Mouse (Mus musculus): ENCODE measurements around the gene Sh3yl1.
A peak's percentile ranks its signal among the peaks of the same experiment; 100 is the strongest.

Sh3yl1 gene

DNA sequence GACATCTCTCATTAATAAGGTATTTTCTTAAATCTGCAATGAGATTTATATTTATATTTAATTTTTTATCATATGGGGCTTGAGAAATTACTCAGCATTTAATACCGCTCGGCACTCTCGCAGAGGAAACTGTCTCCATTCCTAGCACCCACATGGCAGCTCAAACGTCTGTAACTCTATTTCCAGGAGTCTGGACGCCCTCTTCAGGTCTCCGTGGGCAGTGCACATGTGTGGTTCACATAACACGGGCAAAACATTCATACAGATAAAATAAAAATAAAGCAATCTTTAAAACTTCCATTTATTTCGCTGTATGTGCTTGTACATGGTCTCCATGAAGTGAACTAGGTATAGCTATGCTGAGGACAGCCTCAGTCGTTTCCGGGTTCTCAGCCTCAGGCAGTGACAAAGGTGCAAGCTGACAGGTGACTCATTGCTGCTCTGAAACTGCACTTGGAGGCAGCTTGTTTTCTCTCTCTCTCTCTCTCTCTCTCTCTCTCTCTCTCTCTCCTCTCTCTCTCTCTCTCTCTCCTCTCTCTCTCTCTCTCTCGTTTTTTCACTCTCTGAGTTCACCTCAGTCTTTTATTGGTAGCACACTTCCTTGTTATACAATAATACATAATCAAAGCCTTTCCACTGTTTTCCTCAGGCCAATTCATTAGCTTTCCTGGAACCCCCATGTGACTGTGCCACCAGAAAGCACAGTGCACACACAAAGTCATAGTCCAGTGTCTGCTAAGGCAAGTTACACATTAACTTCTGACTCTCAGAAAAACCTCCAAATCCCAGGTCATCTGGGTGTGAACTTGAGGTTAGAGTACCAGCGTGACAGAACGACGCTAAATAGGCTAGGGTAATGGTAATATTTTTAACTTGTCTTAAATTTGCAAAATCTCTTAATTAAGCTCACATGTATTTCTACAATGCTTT is 31.9 kb downstream of the Sh3yl1 start:
- no peak for DNase-seq (ENCODE audit: extremely low spot score, low read depth, low spot score)

DNA sequence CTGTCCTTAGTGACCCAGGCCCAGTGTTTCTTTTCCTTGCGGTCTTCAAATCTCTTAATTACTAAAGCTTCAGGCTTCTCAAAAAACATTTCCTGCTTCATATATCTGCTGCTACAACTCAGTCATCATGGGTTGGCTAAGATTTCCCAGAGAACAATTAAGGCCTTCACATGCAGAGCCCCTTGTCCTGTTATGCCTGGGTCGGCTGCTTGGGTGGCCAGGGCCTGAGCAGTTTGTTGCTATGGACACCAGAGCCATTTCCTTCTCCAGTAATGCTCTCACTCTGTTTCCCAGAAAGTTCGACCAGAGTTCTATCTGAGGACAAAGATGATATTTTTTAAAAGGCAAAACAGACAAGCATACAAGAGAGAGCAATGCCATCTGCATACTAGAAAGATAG is 32.7 kb downstream of the Sh3yl1 start:
- no peak for DNase-seq (ENCODE audit: extremely low spot score, low read depth, low spot score)

DNA sequence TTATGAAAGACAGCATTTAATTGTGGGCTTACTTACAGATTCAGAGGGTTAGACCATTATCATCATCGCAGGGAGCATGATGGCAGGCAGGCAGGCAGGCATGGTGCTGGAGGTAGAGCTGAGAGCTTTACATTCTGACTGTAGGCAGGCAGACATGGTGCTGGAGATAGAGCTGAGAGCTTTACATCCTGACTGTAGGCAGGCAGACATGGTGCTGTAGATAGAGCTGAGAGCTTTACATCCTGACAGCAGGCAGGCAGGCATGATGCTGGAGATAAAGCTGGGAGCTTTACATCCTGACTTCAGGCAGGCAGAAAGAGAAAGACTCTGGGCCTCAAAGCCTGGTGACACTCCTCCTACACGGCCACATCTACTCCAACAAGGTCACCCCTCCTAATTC is 59.2 kb downstream of the Sh3yl1 start:
- DNase-seq (ENCODE audit: extremely low spot score, low read depth, low spot score) = no peak

DNA sequence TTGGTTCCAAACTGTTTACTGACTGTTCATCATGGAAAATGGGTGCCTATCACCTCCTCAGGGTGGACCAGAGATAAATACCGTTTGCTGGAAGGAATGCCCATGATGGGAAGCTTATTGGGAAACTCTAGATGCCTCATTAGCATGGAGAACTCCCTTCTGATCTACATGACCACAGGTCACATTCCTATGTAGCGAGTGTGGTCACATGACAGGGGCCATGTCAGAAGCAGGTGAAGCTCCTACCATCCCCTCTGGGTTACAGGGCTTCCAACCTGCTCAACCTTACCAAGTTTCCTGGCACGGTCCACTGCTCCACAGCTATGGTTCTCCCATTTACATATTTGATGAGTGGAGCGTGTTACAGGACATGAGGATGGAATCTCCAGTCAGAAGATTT is 92.3 kb downstream of the Sh3yl1 start:
- no peak for DNase-seq (ENCODE audit: extremely low spot score, low read depth, low spot score)

DNA sequence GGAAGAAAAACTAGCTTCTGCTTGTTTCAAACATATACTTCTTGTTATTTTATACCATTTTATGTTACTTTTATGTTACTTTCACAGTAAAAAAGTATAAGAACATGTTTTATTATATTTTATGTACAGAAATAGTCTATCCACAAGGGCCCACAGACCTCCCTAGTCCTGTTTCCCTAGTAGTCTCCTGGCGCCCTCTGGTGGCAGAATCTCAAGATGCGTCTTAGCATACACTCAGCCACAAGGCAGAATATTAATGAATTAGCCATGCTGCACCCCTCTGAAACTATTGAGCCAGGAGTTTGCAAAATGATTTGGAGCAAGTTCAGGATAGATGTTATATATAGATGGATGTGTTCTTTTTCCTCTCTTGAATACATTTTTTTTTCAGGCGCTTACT is 93.5 kb downstream of the Sh3yl1 start:
- peak; percentile 57 for DNase-seq (ENCODE audit: extremely low spot score, low read depth, low spot score)

DNA sequence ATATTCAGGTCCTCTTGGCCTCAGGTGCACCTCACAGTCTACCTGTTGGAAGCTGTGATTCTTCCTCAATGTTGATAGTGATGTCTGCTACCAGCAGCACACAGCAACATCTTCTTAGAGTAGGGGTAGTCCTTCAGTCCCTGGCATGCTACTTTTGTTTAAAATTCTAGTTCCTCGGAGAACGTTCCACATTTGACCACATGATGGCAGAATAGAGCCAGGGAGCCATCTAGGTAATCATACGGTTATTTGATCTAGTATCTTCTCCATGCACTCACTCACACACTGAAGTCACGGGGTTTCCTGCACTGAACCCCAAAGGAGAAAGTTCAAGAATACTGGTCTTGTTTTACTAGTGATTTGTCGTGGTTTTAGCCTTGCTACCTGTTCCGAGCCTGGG is 96.7 kb downstream of the Sh3yl1 start:
- no peak for DNase-seq (ENCODE audit: extremely low spot score, low read depth, low spot score)

Measured in hindlimb bud, embryonic 11.5 days (tissue).